Mouse (Mus musculus): ENCODE results near the gene Cyp4x1.
A peak's percentile ranks its signal among the peaks of the same experiment; 100 is the strongest.

GRCm38 (mm10) chr4:115095671-115096434 is 38.2 kb downstream of the Cyp4x1 start:
- TF ChIP-seq GATA1 (IDR thresholded peaks at IDR 0.05; ENCODE audit: borderline replicate concordance, low read length) (0 out of 3 replicates have a peak, but pooled peaks have one; percentile 27), FLI1 (IDR thresholded peaks at IDR 0.05; ENCODE audit: low read length) (no peak)
